Mouse (Mus musculus): ENCODE data around the gene Exoc4. TPM values are rescaled to one million over a fixed set of nuclear protein-coding genes. Genes with fewer than 3 reads are reported as not detected.

Gene Exoc4
- polyA plus RNA-seq, 1 experiment from 2014 or later, result 36.1 TPM

GRCm38 (mm10) chr6:33958281-33958680, 709.4 kb downstream of the Exoc4 start:
- 79% methylated on average over 3 of the region's 3 CpGs for WGBS (ENCODE audit: insufficient replicate concordance)
- H3K9ac ChIP-seq (ENCODE audit: low read depth, low read length), result no peak overlapping the region
- H3K4me1 ChIP-seq (ENCODE audit: control insufficient read depth, insufficient read depth, low read length), result peaks cover 6% of the 10 kb centered on the region
- no peaks in the 10 kb centered on the region for H3K9me3 ChIP-seq (replicated peaks; ENCODE audit: control insufficient read depth, low read length)
- no peak for ATAC-seq (replicated peaks; ENCODE audit: insufficient number of reproducible peaks, low FRiP score, low TSS enrichment)
- H3K36me3 ChIP-seq (ENCODE audit: control insufficient read depth, insufficient read depth, low read length), result no peaks in the 10 kb centered on the region
- H3K4me3 ChIP-seq (ENCODE audit: low read depth, low read length), result no peak overlapping the region
- no peak overlapping the region for H3K4me2 ChIP-seq
- H3K27me3 ChIP-seq (ENCODE audit: control insufficient read depth, insufficient read depth, low read length), result no peaks in the 10 kb centered on the region
- H3K27ac ChIP-seq (ENCODE audit: low read depth, low read length), result no peak overlapping the region

GRCm38 (mm10) chr6:33960766-33961165, 711.9 kb downstream of the Exoc4 start:
- peaks cover 9% of the 10 kb centered on the region for H3K4me1 ChIP-seq (ENCODE audit: control insufficient read depth, insufficient read depth, low read length)
- H3K9me3 ChIP-seq (replicated peaks; ENCODE audit: control insufficient read depth, low read length), result no peaks in the 10 kb centered on the region
- H3K36me3 ChIP-seq (ENCODE audit: control insufficient read depth, insufficient read depth, low read length), result no peaks in the 10 kb centered on the region
- H3K4me2 ChIP-seq, result no peak overlapping the region
- no peaks in the 10 kb centered on the region for H3K27me3 ChIP-seq (ENCODE audit: control insufficient read depth, insufficient read depth, low read length)
- no peak for ATAC-seq (replicated peaks; ENCODE audit: insufficient number of reproducible peaks, low FRiP score, low TSS enrichment)
- no peak overlapping the region for H3K9ac ChIP-seq (ENCODE audit: low read depth, low read length)
- 93% methylated on average over 2 of the region's 2 CpGs for WGBS (ENCODE audit: insufficient replicate concordance)
- no peak overlapping the region for H3K27ac ChIP-seq (ENCODE audit: low read depth, low read length)
- H3K4me3 ChIP-seq (ENCODE audit: low read depth, low read length), result no peak overlapping the region

- Histone ChIP-seq H3K9ac (ENCODE audit: low read depth, low read length) (no peak overlapping the region), H3K4me1 (ENCODE audit: control insufficient read depth, insufficient read depth, low read length) (peaks cover 4% of the 10 kb centered on the region; the same call in 1 of the 2 replicates), H3K27ac (ENCODE audit: low read depth, low read length) (no peak overlapping the region), H3K4me3 (ENCODE audit: low read depth, low read length) (no peak overlapping the region), H3K4me2 (no peak overlapping the region), H3K36me3 (ENCODE audit: control insufficient read depth, insufficient read depth, low read length) (no peaks in the 10 kb centered on the region), H3K27me3 (ENCODE audit: control insufficient read depth, insufficient read depth, low read length) (no peaks in the 10 kb centered on the region), H3K9me3 (replicated peaks; ENCODE audit: control insufficient read depth, low read length) (no peaks in the 10 kb centered on the region)
- 74% methylated on average over 2 of the region's 2 CpGs for WGBS (ENCODE audit: insufficient replicate concordance)
- ATAC-seq (replicated peaks; ENCODE audit: insufficient number of reproducible peaks, low FRiP score, low TSS enrichment), result no peak
These were observed 714.2 kb downstream of the Exoc4 start for GRCm38 (mm10) chr6:33963092-33963491.

- no peak overlapping the region for H3K9ac ChIP-seq (ENCODE audit: low read depth, low read length)
- H3K27me3 ChIP-seq (ENCODE audit: control insufficient read depth, insufficient read depth, low read length), result no peaks in the 10 kb centered on the region
- H3K4me3 ChIP-seq (ENCODE audit: low read depth, low read length), result no peak overlapping the region
- H3K27ac ChIP-seq (ENCODE audit: low read depth, low read length), result no peak overlapping the region
- 20% methylated on average over 2 of the region's 2 CpGs for WGBS (ENCODE audit: insufficient replicate concordance)
- H3K4me2 ChIP-seq, result no peak overlapping the region
- ATAC-seq (replicated peaks; ENCODE audit: insufficient number of reproducible peaks, low FRiP score, low TSS enrichment), result no peak
- no peaks in the 10 kb centered on the region for H3K36me3 ChIP-seq (ENCODE audit: control insufficient read depth, insufficient read depth, low read length)
- peaks cover 4% of the 10 kb centered on the region; the same call in 1 of the 2 replicates for H3K4me1 ChIP-seq (ENCODE audit: control insufficient read depth, insufficient read depth, low read length)
- no peaks in the 10 kb centered on the region for H3K9me3 ChIP-seq (replicated peaks; ENCODE audit: control insufficient read depth, low read length)
These were observed 716.7 kb downstream of the Exoc4 start for GRCm38 (mm10) chr6:33965571-33965970.

GRCm38 (mm10) chr6:33968746-33969145, 719.9 kb downstream of the Exoc4 start:
- no peak overlapping the region for H3K4me3 ChIP-seq (ENCODE audit: low read depth, low read length)
- no peak overlapping the region for H3K27ac ChIP-seq (ENCODE audit: low read depth, low read length)
- H3K9me3 ChIP-seq (replicated peaks; ENCODE audit: control insufficient read depth, low read length), result no peaks in the 10 kb centered on the region
- H3K27me3 ChIP-seq (ENCODE audit: control insufficient read depth, insufficient read depth, low read length), result no peaks in the 10 kb centered on the region
- peaks cover 4% of the 10 kb centered on the region; the same call in 1 of the 2 replicates for H3K4me1 ChIP-seq (ENCODE audit: control insufficient read depth, insufficient read depth, low read length)
- H3K9ac ChIP-seq (ENCODE audit: low read depth, low read length), result no peak overlapping the region
- 80% methylated on average over 2 of the region's 2 CpGs for WGBS (ENCODE audit: insufficient replicate concordance)
- no peak for ATAC-seq (replicated peaks; ENCODE audit: insufficient number of reproducible peaks, low FRiP score, low TSS enrichment)
- no peaks in the 10 kb centered on the region for H3K36me3 ChIP-seq (ENCODE audit: control insufficient read depth, insufficient read depth, low read length)
- H3K4me2 ChIP-seq, result no peak overlapping the region

- Histone ChIP-seq H3K9me3 (replicated peaks; ENCODE audit: control insufficient read depth, low read length) (no peaks in the 10 kb centered on the region), H3K27ac (ENCODE audit: low read depth, low read length) (no peak overlapping the region), H3K4me2 (no peak overlapping the region), H3K4me1 (ENCODE audit: control insufficient read depth, insufficient read depth, low read length) (no peaks in the 10 kb centered on the region), H3K9ac (ENCODE audit: low read depth, low read length) (no peak overlapping the region), H3K36me3 (ENCODE audit: control insufficient read depth, insufficient read depth, low read length) (no peaks in the 10 kb centered on the region), H3K4me3 (ENCODE audit: low read depth, low read length) (no peak overlapping the region), H3K27me3 (ENCODE audit: control insufficient read depth, insufficient read depth, low read length) (no peaks in the 10 kb centered on the region)
- WGBS (ENCODE audit: insufficient replicate concordance), result 75% methylated on average over 5 of the region's 5 CpGs
- no peak for ATAC-seq (replicated peaks; ENCODE audit: insufficient number of reproducible peaks, low FRiP score, low TSS enrichment)
These were observed 723.9 kb downstream of the Exoc4 start for GRCm38 (mm10) chr6:33972801-33973200.

GRCm38 (mm10) chr6:33976576-33976975, 727.7 kb downstream of the Exoc4 start:
- Histone ChIP-seq H3K27ac (ENCODE audit: low read depth, low read length) (no peak overlapping the region), H3K36me3 (ENCODE audit: control insufficient read depth, insufficient read depth, low read length) (no peaks in the 10 kb centered on the region), H3K4me3 (ENCODE audit: low read depth, low read length) (no peak overlapping the region), H3K4me2 (no peak overlapping the region), H3K4me1 (ENCODE audit: control insufficient read depth, insufficient read depth, low read length) (no peaks in the 10 kb centered on the region), H3K27me3 (ENCODE audit: control insufficient read depth, insufficient read depth, low read length) (no peaks in the 10 kb centered on the region), H3K9ac (ENCODE audit: low read depth, low read length) (no peak overlapping the region; the same call in 1 of the 2 replicates), H3K9me3 (replicated peaks; ENCODE audit: control insufficient read depth, low read length) (no peaks in the 10 kb centered on the region)
- WGBS (ENCODE audit: insufficient replicate concordance), result 69% methylated on average over 10 of the region's 10 CpGs
- ATAC-seq (replicated peaks; ENCODE audit: insufficient number of reproducible peaks, low FRiP score, low TSS enrichment), result no peak

GRCm38 (mm10) chr6:33977448-33977847, 728.6 kb downstream of the Exoc4 start:
- Histone ChIP-seq H3K27me3 (ENCODE audit: control insufficient read depth, insufficient read depth, low read length) (no peaks in the 10 kb centered on the region), H3K36me3 (ENCODE audit: control insufficient read depth, insufficient read depth, low read length) (no peaks in the 10 kb centered on the region), H3K9me3 (replicated peaks; ENCODE audit: control insufficient read depth, low read length) (no peaks in the 10 kb centered on the region), H3K9ac (ENCODE audit: low read depth, low read length) (no peak overlapping the region; the same call in 1 of the 2 replicates), H3K4me1 (ENCODE audit: control insufficient read depth, insufficient read depth, low read length) (no peaks in the 10 kb centered on the region), H3K27ac (ENCODE audit: low read depth, low read length) (no peak overlapping the region), H3K4me2 (no peak overlapping the region), H3K4me3 (ENCODE audit: low read depth, low read length) (no peak overlapping the region)
- 74% methylated on average over 4 of the region's 4 CpGs for WGBS (ENCODE audit: insufficient replicate concordance)
- ATAC-seq (replicated peaks; ENCODE audit: insufficient number of reproducible peaks, low FRiP score, low TSS enrichment), result no peak

GRCm38 (mm10) chr6:33977880-33978279, 729.0 kb downstream of the Exoc4 start:
- ATAC-seq (replicated peaks; ENCODE audit: insufficient number of reproducible peaks, low FRiP score, low TSS enrichment), result no peak
- WGBS (ENCODE audit: insufficient replicate concordance), result 84% methylated on average over 9 of the region's 9 CpGs
- no peak overlapping the region for H3K4me2 ChIP-seq

More at GRCm38 (mm10) chr6:33977880-33978279, 729.0 kb downstream of the Exoc4 start:
- H3K9me3 ChIP-seq (replicated peaks; ENCODE audit: control insufficient read depth, low read length), result no peaks in the 10 kb centered on the region
- no peaks in the 10 kb centered on the region for H3K36me3 ChIP-seq (ENCODE audit: control insufficient read depth, insufficient read depth, low read length)
- H3K27me3 ChIP-seq (ENCODE audit: control insufficient read depth, insufficient read depth, low read length), result no peaks in the 10 kb centered on the region
- no peak overlapping the region for H3K27ac ChIP-seq (ENCODE audit: low read depth, low read length)
- no peak overlapping the region for H3K9ac ChIP-seq (ENCODE audit: low read depth, low read length)
- H3K4me3 ChIP-seq (ENCODE audit: low read depth, low read length), result no peak overlapping the region
- no peaks in the 10 kb centered on the region for H3K4me1 ChIP-seq (ENCODE audit: control insufficient read depth, insufficient read depth, low read length)
